Mouse (Mus musculus) frontal cortex, postnatal 25 days (tissue): ENCODE measurements around the gene Homez.
A peak's percentile ranks its signal among the peaks of the same experiment; 100 is the strongest.

Experiments
- DNase-seq, 2 experiments: peaks; one replicate each; pipeline ENCODE4 v3.0.0; 2022; ENCODE audit warnings: low spot score in 2 of 2

Gene Homez

GRCm38 (mm10) chr14:54870861-54871260, at the start of gene Homez:
Gene Homez (minus strand): TSS chr14:54870961.
- DNase-seq, result no peak

GRCm38 (mm10) chr14:54920076-54920685, 49.4 kb upstream of the Homez start:
- no peak for DNase-seq

GRCm38 (mm10) chr14:54913343-54913742, 42.6 kb upstream of the Homez start:
- no peak for DNase-seq

GRCm38 (mm10) chr14:54912886-54913285, 42.1 kb upstream of the Homez start, which contains the start of gene Slc22a17:
Gene Slc22a17 (minus strand): TSS chr14:54913132.
- peak; percentile 65 to 72 for DNase-seq

GRCm38 (mm10) chr14:54912109-54912850, 41.5 kb upstream of the Homez start:
- no peak for DNase-seq

DNA sequence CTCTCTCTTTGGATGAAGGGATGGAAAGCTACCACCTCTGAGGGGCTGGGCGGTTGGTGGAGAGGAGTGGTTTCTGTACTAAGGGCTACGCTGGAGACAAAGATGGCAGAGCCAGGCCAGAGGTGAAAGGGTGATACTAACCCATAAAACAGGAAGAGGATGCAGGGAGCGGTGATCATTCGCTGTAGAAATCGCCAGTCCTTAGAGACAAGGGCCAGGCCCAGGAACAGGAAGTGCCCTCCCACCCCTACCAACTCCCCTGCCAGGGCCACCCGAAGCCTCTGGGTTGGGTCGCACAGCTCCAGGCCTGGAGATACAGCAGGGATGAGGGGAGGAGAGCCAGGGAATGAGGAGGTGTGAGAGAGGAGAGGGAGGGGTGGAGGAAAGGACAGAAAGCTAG, 37.9 kb upstream of the Homez start:
- no peak for DNase-seq

- no peak for DNase-seq
Measured at GRCm38 (mm10) chr14:54903641-54904040, 32.9 kb upstream of the Homez start.

- peak; percentile 52 to 68 for DNase-seq
Measured at GRCm38 (mm10) chr14:54900383-54900782, 29.6 kb upstream of the Homez start.

GRCm38 (mm10) chr14:54897445-54897844, 26.7 kb upstream of the Homez start:
- DNase-seq, result no peak

GRCm38 (mm10) chr14:54894296-54895151, 23.8 kb upstream of the Homez start:
- peak in 1 of 2 experiments; percentile 22 for DNase-seq

DNA sequence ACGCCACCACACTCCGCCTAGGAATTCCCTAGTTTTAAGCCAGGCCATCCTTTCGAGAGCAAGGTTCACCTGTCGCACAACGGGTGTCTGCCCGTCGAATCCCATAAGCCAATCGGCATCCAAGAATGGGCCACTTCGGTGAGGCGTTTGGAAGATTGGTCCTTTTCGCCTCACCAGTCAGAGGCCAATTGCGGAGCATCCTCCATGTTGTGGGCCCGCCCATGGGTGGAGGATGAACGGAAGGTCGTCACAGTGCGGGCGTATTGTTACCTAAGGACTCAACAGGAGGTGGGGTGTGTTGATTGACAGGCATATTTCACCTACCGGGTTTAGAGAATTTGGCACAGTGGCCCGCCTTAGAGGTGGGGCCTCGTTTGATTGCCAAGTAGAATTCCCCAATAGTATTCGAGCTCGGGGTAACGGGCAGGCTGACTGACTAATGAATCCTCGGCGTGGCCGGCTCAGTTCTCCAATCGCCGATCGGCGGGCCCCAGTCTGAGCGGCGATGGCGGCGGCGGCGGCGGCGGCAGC, 23.0 kb upstream of the Homez start:
- DNase-seq, result peak; percentile 91 to 98

DNA sequence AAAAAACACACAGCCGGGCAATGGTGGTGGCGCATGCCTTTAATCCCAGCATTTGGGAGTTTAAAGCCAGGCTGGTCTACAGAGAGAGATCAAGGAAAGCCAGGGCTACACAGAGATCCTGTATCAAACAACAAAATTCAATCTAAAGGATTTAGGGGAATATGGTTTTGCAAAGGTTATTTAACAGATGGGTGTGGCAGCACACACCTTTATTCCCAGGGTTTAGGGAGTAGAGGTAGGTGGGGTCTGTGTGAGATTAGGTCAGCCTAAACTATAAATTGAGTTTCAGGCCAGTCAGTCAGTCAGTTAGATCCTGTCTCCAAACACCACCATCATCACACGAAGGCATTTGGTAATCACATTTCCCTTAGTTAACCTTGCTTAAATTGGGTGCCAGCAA, 21.4 kb upstream of the Homez start, which contains the start of gene Pabpn1:
Pabpn1 (plus strand) TSS at position 301 of the 400 bp plus-strand sequence.
- no peak for DNase-seq

GRCm38 (mm10) chr14:54885309-54885708, 14.5 kb upstream of the Homez start:
- no peak for DNase-seq

DNA sequence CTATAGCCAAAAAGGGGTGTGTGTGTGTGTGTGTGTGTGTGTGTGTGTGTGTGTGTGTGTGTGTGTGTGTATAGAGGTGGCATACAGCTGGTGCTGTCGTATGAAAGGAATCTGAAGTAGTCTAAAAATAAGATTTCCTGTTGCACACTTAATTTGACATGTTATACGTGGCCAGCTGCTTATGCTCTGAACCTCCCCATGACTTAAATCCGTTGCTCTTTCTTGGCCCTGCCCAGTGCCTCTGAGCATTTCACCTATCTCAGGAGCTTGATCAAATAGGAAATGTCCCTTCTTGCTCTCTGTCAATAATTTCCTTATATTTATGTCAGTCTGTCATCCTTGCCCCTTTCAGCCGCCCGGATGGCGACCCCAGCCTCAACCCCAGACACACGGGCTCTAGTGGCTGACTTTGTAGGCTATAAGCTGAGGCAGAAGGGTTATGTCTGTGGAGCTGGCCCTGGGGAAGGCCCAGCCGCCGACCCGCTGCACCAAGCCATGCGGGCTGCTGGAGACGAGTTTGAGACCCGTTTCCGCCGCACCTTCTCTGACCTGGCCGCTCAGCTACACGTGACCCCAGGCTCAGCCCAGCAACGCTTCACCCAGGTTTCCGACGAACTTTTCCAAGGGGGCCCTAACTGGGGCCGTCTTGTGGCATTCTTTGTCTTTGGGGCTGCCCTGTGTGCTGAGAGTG, 13.4 kb upstream of the Homez start:
- DNase-seq, result no peak

DNA sequence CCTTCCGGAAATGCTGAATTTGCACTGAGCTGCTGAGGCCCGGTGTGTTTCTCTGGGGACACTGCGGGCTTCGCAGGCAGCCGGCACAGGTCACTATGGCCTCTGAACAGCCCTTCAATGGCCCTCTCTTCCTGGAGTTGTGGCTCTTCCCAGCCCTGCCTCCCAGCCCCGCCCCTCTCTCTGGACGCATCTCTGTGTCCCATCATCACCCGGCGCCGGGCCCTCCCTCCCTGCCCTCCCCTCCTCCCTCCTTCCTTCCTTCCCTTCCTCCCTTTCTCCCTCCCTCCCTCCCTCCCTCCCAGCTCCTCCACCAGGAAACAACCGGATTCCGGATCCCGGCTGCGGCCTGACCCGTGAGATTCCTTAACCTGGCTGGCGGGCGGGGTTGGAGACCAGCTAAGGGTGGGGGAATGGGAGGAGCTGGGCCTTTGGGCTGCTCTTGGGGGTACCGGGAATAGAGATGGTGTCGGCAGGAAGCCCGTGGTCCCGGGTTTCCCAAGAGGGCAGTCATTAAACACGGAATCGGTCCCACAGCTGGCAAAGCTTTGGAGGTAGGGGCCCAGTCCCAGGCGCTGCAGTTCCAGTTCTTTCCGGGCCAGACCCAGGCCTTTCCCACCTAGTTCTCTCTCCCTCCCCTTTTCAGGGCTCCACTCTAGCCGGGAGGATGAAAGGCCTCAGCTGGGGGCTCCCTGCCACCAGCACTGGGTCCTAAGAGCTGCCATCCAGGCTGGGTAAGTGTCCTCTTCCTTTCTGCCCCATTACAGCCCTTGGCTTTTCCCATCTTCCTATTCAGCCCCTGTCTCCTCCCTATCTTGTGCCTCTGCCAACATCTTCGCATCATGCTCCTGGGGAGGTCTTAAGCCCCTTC, 12.6 kb upstream of the Homez start, which contains the start of the genes Bcl2l2 and Gm20521:
Bcl2l2 (plus strand) TSS at position 224 of the 868 bp plus-strand sequence.
Gm20521 (plus strand) TSS at position 288 of the 868 bp plus-strand sequence.
- peak; percentile 39 to 45 for DNase-seq

DNA sequence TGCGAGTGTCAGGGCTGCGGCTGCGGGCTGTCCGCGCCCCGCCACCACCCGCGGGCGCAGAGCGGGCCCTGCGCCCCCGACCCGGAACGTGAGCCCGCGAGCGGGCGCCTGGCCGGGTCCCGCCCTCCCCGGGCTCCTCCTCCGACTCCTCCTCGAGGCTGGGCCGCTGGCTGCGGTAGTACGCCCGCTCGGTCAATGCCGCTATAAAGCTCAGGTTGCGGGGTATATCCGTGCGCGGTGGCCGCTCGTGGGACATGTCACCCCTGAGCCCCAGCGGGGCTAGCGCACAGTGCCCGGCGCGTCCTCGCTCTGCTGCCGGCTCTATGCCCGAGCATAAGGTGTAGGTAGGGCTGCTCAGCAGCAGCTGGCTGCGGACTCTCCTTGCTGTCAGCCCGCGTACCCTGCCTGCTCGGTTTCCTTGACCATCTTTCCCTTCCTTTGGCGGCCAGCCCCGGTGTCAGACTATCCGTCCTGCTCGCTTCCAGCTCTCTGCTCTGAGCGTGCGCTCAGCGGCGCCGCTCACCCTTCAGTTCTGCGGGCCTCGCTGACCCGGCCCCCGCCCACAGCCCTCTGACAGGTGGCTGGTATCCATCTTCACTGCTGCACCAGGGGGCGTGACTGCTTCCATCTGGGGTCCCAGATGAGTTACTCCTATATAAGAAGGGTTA, 6.4 kb upstream of the Homez start, which contains the start of gene Ppp1r3e:
Ppp1r3e (minus strand) TSS at position 503 of the 668 bp plus-strand sequence.
- DNase-seq, result peak; percentile 36 to 44

DNA sequence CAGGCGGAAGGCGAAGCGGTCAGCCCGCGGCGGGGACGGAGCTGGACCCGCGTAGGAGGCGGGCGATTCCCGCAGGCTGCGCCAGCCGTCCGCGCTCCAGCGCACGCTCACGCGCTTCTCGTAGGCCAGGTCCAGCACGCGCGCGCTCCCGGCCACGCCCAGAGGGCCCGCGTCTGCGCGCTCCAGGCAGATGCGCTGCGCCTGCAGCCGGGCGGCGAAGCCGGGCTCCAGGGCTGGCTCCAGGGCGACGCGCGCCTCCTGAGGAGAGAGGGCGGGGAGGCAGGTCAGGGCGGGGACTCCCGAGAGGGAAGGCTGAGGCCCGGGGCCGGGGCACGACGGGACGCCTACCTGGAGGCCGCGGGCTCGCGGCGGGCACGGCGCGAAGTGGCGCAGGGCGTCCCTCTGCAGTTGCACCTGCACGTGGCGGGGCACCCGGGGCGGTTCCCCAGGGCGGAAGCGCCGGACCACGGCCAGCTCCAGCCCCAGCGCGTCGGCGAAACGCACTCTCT, 5.8 kb upstream of the Homez start:
- peak; percentile 81 for DNase-seq

DNA sequence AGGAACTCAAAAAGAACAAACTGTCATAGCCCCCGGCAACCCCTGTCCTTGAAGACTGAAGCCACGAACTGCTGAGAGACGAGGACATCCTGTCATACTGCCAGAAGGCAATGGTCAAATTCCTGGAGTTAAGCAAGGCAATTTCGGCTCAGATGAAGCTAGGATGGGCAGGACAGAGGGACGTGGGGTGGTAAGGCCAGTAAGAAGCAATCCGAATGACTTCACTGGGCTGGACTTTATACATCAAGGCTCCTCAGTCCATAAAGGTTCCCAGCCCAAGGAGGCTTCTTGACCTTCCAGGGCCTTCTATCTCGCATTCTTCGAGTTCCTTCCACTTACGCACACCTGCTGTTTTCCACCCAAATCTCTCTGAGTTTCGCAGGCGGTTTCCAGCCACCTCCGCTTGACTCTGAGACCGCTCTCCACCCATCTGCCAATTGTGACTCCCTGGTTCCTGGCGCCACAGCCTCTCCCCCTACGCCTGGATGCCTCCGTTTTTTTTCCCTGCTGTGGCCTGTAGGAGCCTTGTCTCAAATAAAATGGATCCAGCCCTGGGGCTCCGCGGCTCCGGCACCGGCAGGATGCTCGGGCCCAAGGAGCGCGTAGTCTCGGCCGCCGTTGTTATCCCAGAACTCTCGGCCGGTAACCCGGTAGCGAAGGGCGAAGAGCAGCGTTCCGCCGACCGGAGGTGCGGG, 5.2 kb upstream of the Homez start:
- DNase-seq, result no peak

GRCm38 (mm10) chr14:54874165-54874564, 3.4 kb upstream of the Homez start:
- DNase-seq, result no peak
